In the genomic region with DNA sequence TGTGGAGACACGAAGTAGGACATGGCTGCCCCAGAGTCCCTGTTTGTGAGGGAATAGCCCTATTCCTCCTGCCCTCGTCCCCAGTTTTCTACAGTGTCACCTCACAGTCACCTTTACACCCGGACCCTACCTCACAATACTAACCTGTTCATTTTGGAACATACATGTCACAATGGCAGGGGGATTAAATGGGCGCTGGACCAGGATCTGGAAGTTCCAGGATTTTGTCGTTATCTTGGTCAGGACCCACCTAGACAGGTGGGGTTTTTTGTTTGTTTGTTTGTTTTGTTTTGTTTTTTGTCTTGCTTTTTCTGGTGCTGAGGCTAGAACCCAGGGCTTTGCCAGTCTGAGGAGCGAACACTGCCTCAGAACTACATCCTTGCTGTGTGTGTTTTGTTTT, we compare ENCODE assay signal across 25 mouse cellular contexts. TPM values are rescaled to one million over a fixed set of nuclear protein-coding genes. Genes with fewer than 3 reads are reported as not detected.
"Had no signal": no experiment of that assay in that cellular context is flagged by ENCODE, and none has a peak within 500 bp of the region (broad histone marks: within the 10 kb centered on the region; RNA-seq: fewer than 3 reads in every experiment).

A gene (minus strand): TSS at position 101 of the 400 bp plus-strand sequence.

- H3K27ac ChIP-seq: kidney, postnatal 0 days; layer of hippocampus, adult 2 months; left cerebral cortex, adult 2 months; limb, embryonic 12.5 days; lung, embryonic 15.5 days; midbrain, embryonic 10.5 days; midbrain, embryonic 13.5 days; neural tube, embryonic 13.5 days had no signal

- H3K4me2 ChIP-seq: limb, embryonic 12.5 days; lung, embryonic 15.5 days; midbrain, embryonic 13.5 days; neural tube, embryonic 13.5 days had no signal

- DNase-seq: kidney, adult 2 months; kidney, postnatal 25 days; layer of hippocampus, postnatal 36 days; lung, adult 18-20 months; lung, postnatal 10 days; lung, postnatal 36 days; thymus, postnatal 25 days had no signal

- H3K27me3 ChIP-seq: limb, embryonic 12.5 days; lung, embryonic 15.5 days; midbrain, embryonic 13.5 days; neural tube, embryonic 13.5 days had no signal

- H3K9ac ChIP-seq: limb, embryonic 12.5 days; lung, embryonic 15.5 days; neural tube, embryonic 13.5 days had no signal

- H3K9me3 ChIP-seq: limb, embryonic 12.5 days; lung, embryonic 15.5 days; megakaryocyte, embryonic 14.5 days; midbrain, embryonic 10.5 days; midbrain, embryonic 13.5 days; neural tube, embryonic 13.5 days had no signal

- ATAC-seq: intestine, postnatal 0 days; midbrain, embryonic 13.5 days; midbrain, embryonic 16.5 days had no signal

- H3K4me3 ChIP-seq: layer of hippocampus, adult 2 months; left cerebral cortex, adult 2 months; limb, embryonic 12.5 days; lung, embryonic 15.5 days; megakaryocyte, embryonic 14.5 days; midbrain, embryonic 10.5 days; midbrain, embryonic 13.5 days; myocyte; neural tube, embryonic 13.5 days had no signal

RNA-seq across cellular contexts. Expression of the gene that starts here (rescaled TPM):
- total RNA-seq: layer of hippocampus, postnatal 36 days; monocyte, adult 5-6 weeks had no signal
- polyA plus RNA-seq: intestine, postnatal 0 days; kidney, adult 2 months; kidney, embryonic 14.5 days; kidney, postnatal 0 days; large intestine, adult 2 months; limb, embryonic 12.5 days; liver, adult 2 months; lung, embryonic 15.5 days; midbrain, embryonic 10.5 days; midbrain, embryonic 13.5 days; midbrain, embryonic 16.5 days; neural tube, embryonic 13.5 days; small intestine, adult 2 months; stomach, embryonic 16.5 days had no signal
